Mouse (Mus musculus): ENCODE data around the gene Tctn1.
A peak's percentile ranks its signal among the peaks of the same experiment; 100 is the strongest.

Tctn1 gene

DNA sequence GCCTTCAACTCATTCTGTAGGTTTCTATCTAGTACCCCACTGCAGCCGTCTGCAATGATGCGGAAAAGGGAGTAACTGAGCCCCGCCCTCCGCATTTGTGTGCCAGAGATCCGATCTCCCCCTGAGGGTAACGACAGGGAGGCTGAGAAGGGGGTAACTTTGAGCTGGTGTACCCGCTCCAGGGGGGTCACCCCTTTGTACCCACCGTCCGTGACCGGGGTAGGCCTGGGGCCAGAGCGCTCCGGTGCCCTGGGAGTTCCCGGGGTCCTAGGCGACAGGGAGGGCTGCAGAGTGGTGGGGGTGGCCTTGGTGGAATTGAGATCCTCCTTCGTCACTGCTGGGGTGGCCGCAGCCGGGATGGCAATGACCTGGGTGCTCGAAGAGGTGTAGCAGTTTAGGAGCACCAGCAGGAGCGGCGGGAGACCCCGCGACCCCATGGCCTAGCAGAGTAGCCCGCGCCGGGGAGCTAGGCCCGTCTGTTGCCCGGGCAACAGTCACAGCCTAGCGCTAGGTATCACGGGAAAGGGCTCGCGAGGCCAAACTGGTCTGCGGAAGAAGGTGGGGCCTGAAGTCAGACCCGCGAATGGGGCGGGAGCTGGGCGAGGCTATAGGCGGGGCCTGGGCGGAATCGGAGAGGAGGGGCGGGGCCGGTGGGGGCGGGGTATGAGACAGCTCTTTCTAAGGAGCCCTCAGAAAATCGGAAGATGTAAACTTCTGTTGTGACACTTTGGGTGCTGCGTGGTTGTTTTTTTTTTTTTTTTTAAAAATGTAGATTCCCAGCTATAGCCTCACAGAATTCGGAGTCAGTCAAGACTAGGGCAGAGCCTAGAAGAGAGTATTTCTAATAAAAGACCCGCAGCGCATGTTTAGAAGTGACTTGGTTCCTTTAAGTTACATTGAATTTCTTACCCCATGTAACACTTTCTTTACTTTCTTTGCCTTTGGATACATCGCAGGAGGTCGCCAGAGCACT, at the start of gene Tctn1:
Tctn1 (minus strand) TSS at position 528 of the 973 bp plus-strand sequence.
- peak; percentile 82 for DNase-seq (ENCODE audit: low spot score)

DNA sequence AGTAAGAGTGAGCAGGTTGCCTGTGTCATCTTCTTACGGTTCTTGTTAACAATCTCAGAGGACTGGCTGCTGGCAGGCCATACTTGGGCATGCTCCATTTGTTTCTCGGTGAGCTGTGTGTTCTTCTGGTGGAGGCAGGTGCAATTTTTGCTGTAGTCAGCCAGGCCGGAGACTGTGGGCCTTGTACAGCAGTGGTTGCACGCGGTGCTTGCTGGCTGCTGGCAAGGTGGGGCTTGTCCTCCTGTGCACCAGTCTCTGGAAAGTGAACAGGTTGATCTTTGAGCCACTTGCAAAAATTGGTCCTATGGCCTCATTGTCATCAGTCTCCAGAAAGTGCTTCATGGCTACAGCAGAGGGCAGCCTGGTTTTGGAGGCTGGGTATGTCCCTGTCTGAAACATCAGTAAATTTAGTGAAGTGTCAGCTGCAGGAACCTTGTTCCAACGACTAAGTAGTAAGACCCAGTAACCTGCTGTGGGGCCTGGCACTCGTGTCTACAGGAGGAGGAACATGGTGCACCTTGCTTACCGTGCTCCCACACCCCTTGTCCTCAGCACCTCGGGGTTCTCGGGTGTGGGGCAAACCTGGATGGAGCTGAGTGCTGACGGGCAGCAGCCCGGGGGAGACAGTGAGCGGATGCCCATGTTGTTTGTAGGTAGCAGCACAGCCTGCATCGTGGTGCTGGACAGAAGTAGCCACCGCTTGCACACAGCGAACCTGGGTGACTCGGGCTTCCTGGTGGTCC, 48.9 kb upstream of the Tctn1 start:
- DNase-seq (ENCODE audit: low spot score) = no peak

DNA sequence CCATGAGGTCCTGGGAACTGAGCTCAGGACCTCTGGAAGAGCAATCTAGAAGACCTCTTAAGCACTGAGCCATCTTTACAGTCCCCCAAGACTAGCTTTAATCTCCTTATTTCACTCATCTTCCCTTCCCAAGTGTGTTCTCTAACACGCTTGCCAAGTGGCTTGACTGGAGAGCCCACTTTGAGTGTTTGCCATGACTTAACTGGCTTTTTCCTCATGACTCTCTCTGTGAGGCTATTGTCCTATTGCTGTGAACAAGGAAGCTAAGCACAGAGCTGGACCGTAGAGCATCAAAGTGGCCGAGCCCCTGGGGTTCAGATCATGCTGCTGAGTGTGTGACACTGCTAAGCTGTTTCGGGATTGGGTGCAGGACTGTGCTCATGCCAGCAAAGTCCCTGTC, 48.1 kb upstream of the Tctn1 start:
- no peak for DNase-seq (ENCODE audit: low spot score)

DNA sequence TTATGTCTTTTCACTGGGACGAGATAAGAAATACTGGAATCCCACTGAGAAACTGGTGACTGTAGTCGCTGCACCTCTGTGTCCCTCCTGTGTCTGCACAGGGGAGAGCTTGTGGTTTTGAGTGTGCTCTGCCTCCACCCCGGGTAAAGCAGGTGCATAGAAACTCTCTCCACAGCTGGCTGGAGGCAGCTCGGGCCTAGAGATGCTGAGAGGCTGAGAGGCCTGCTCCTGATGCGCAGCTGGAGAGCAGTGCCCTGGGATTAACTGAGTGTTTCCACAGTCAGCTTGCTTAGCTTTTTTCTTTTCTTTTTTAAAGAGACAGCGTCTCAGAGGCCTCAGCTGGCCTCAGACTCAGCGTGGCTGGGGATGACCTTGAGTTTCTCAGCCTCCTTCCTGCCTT, 47.4 kb upstream of the Tctn1 start:
- no peak for DNase-seq (ENCODE audit: low spot score)

DNA sequence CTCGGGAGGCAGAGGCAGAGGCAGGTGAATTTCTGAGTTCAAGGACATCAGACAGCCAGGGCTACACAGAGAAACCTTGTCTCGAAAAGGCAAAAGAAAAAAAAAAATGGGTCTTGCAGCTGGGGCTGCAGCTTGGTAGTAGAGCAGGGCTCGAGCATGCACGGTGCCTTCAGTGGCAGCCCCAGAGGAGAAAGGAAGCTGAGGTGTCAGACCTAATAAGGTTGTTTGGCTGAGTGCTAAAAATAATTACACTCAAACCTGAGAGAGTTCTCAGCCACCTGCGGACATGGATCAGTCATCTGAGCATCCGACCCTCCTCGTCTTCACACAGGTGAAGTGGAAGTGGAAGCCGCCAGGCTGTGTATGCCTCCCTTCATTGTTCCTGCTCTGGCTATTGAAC, 46.4 kb upstream of the Tctn1 start:
- DNase-seq (ENCODE audit: low spot score) = no peak

DNA sequence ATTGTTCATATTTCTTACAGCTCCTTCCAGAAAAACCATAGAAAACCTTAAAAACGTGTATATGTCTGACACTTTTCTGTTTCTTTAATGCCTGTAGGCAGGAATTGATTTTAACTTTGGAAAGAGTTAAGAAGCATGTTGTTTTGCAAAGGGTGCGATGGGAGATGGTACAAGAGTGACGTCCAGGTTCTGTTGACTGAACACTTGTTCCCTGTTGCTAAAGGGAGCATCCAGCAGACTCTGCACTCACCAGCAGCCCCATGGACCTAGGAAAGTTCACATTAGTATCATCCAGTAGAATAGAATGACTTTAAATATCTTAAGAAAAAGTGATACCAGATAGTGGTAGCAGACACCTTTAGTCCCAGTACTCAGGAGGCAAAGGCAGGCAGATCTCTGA, 42.3 kb upstream of the Tctn1 start:
- DNase-seq (ENCODE audit: low spot score) = no peak

GRCm38 (mm10) chr5:122305472-122305871, 41.2 kb upstream of the Tctn1 start:
- no peak for DNase-seq (ENCODE audit: low spot score)

GRCm38 (mm10) chr5:122304541-122304940, 40.3 kb upstream of the Tctn1 start:
- no peak for DNase-seq (ENCODE audit: low spot score)

GRCm38 (mm10) chr5:122303937-122304336, 39.7 kb upstream of the Tctn1 start:
- no peak for DNase-seq (ENCODE audit: low spot score)

DNA sequence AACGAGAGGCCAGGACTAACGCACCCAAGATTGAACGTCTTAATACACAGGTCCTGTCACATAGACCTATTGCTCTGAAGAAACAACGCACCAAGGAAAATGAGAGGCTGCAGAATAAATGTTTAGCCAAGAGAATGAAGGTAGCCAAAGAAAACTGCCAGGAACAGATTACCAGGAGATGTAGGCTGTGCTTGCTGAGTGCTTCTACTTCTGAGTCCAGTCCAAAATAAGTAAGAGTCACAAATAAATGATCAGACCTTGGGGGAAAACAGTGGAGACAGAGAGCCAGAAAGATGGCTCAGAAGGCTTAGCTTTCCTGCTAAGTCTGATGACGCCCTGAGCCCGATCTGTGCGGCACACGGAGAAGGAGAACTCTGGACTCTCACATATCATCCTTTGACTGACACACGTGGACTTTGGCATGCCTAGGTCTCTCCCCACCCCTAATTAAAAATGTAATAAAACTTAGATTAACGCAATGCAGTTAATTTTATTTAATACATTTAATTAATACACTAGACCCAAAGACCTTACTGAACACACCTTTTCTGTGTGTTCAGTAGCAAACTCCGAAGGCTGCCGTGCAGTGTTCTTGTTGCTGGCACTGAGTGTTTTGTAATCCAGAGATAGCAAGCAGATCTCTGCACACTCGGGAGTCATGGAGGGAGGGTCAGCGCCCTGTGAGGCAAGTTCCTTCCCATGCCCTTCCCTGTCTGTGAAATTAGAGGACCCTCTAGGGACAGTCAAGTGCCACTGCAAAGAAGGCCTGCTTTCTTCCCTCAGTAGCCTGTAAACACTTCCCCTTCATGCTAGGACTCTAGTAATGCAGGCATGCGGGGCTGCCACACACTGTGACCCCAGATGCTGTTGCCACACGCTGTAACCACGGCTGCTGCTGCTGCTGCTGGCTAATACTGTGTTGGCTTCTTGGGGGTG, 38.8 kb upstream of the Tctn1 start:
- DNase-seq (ENCODE audit: low spot score) = no peak

GRCm38 (mm10) chr5:122300071-122300518, 35.8 kb upstream of the Tctn1 start:
- no peak for DNase-seq (ENCODE audit: low spot score)

- no peak for DNase-seq (ENCODE audit: low spot score)
Observed at GRCm38 (mm10) chr5:122295113-122295935, 31.1 kb upstream of the Tctn1 start.

- no peak for DNase-seq (ENCODE audit: low spot score)
Observed at GRCm38 (mm10) chr5:122294219-122294735, 30.0 kb upstream of the Tctn1 start.

DNA sequence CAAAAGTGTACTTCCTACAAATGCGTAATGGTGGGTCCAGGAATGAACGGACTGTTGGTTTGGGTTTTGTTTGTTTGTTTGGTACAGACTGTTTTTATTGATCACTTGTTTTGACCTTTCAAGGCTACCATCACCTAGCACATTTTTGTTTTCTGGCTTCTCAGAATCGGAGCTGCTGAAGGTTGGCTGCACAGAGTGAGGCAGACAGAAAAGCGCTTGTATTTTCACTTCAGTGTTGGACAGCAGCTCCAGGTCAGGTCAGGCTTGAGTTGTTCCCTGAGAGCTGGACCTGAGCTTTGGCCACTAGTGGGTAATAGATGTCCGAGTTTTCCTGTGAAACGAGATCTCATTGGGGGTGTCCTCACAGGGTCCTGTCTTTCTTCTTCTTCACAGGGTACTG, 28.9 kb upstream of the Tctn1 start:
- no peak for DNase-seq (ENCODE audit: low spot score)

GRCm38 (mm10) chr5:122291553-122292339, 27.5 kb upstream of the Tctn1 start:
- DNase-seq (ENCODE audit: low spot score) = no peak

GRCm38 (mm10) chr5:122291149-122291548, 26.9 kb upstream of the Tctn1 start:
- no peak for DNase-seq (ENCODE audit: low spot score)

GRCm38 (mm10) chr5:122288147-122288811, 24.0 kb upstream of the Tctn1 start:
- no peak for DNase-seq (ENCODE audit: low spot score)

DNA sequence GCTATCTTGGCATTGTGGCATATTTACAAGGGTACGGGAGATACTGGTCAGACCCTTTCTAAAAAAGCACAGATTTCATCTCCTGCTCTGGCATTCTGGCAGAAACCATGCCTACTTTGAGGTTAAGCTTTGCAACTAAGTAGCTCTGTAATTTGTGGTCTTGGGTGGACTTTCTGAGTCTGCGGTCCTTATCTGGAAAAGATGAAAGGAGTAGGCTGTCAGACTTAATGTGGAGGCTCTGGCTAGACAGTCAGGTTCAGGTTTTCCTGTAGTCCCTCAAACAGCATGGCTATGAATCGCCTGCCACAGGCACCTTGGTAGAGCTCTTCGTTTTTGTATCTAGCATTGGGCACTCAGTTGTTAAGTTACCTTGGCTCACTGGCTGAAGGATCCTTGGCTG, 22.8 kb upstream of the Tctn1 start:
- DNase-seq (ENCODE audit: low spot score) = no peak

DNA sequence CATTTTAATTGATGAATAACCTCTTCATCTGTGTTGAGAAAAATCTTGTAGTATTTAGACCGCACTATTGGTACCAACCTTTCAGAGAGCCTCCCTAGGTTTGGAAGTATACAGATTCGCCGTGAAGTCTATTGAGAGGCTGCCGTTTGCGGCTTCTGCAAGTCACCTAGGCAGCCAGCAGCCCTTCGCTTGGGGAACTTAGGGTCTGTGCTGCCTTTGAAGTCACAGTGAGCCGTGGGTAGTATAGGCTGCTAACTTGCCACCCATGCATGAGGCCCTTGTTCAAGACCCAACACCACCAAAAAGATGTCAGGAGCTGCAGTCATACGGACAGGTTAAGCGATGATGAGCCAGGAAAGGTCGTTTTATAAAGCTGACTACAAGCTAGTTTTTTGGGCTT, 21.9 kb upstream of the Tctn1 start:
- no peak for DNase-seq (ENCODE audit: low spot score)
